Mouse (Mus musculus): ENCODE measurements around the gene Uap1l1.
"Not testable (repeated sequence)": the region's sequence is repeated elsewhere in the genome, so short reads cannot be mapped to it uniquely, and the experiment has no call there.

The Uap1l1 gene

DNA sequence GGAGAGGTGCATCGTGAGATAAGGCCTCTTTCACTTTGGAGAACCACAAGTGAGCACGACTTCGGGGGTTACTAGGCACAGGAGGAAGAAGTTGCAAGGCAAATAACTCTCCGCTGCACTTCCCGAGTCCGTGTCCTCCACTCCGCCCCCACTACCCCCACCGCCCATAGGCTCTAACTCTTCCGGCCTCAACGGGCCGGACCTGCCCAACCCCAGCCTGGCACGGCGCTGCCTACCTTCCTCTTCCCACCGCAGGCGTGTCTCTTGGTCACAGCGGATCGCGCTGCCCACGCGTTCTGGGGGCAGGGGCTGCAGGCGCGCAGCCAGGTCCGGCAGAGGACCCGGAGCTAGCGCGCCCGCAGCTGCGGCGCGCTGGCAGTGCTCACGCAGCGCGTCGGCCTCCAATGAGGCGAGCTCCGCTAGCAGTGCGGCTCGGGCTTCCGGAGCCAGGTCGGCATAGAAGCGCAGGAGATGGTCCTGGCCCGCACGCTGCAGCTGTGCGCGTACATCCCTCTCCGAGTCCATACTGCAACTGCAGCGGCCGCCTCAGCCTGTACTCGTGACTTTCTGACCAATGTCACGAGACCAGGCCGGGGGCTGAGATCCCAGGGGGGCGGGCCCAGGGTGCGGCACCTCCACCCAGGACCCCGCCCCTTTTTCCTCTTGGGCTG, at the start of gene Uap1l1:
Gene Uap1l1 (minus strand): TSS at position 592 of the 671 bp plus-strand sequence.
- peak; percentile 78 for DNase-seq (ENCODE audit: low spot score)

- not testable (repeated sequence) for DNase-seq (ENCODE audit: low spot score)
Measured at GRCm38 (mm10) chr2:25413436-25413835, 48.0 kb upstream of the Uap1l1 start.

DNA sequence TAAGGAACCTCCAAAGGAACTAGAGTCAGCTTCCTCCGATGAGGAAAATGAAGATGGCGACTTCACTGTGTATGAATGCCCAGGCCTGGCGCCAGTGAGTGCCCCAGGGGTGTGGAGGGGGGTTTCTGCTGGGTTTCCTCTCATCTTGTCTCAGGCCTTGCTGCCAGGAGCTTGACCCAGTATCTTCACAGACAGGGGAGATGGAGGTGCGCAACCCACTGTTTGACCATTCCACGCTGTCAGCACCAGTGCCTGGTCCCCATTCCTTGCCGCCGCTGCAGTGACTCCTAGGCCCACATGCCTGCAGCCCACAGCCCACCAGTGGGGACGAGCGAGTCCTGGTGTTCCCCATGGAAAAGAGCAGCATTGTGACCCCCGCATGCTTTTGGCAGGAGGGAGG, 43.4 kb upstream of the Uap1l1 start:
- no peak for DNase-seq (ENCODE audit: low spot score)

DNA sequence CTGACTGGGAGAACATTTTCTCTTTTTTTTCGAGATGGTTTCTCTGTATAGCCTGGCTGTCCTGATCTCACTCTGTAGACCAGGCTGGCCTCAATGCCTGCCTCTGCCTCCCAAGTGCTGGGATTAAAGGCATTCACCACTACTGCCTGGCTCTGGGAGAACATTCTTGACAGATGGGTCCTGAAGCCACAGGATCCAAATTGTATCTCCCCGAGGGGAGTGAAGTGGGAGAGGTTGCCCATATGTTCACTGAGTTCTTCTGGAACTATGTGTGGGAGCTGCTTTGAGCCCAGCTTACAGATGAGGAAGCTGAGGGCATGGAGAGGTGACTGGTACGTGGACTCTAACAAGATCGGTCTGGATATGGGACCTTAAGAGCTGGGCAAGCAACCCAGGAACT, 38.5 kb upstream of the Uap1l1 start:
- no peak for DNase-seq (ENCODE audit: low spot score)

DNA sequence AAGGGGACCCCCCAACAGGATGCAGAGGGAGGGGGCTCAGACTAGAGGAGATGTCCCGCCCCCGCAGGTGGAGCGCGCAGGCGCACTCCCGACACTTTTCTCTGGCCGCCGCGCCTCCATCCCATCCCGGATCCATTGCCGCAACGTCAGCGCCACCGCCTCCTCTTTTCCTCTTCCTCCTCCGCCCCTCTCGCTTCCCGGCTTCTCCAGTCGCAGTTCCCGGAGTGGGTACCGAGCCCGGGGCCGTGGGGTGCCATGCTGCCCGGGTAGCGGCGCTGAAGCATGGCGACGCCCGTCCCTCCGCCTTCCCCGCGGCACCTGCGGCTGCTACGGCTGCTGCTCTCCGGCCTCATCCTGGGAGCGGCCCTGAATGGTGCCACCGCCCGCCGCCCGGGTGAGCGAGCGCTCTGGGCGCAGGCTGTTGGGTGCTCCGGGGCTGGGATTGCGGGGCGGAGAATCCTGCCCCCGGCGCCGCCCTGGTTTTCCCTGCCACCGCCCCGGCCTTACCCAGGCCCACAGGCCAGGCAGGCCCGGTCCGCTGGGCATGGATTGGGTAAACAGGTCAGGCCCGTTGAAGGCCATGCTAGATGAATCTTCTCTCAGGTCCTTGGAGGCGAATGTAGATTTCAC, 37.6 kb upstream of the Uap1l1 start:
- peak; percentile 61 for DNase-seq (ENCODE audit: low spot score)

DNA sequence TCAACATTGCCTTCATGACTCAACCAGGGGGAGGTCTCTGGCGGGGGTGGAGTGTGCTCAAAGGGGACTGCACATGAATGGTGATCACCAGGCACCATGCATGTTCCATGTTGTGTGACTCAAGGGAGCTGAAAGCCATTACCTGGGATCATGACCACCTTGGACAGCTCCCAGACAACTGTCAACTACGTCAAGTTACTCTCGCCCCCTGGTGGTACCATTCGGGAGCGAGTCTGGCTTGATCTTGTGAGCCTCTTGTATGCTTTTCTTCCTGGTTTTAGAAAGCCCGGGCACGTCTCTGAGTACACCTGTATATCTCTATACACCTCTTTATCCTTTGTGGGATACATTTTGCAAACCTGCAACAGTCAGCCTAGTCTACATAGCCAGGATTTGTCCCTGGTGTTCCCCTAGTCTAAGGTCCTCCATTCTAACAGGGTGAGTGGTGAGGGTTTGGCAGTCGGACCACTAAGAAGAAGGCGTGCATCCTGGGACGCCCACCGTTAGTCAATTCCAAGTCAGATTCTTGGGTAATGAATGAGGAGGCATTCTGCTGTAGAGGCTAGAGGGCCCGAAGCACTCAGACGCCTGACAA, 37.0 kb upstream of the Uap1l1 start:
- DNase-seq (ENCODE audit: low spot score), result no peak

- peak; percentile 59 for DNase-seq (ENCODE audit: low spot score)
Measured at GRCm38 (mm10) chr2:25400764-25401163, 35.3 kb upstream of the Uap1l1 start.

- no peak for DNase-seq (ENCODE audit: low spot score)
Measured at GRCm38 (mm10) chr2:25400291-25400690, 34.8 kb upstream of the Uap1l1 start.

- DNase-seq (ENCODE audit: low spot score), result no peak
Measured at GRCm38 (mm10) chr2:25399051-25399450, 33.6 kb upstream of the Uap1l1 start, which contains the start of gene Npdc1. Gene Npdc1, plus strand, starts transcription at chr2:25399351.

DNA sequence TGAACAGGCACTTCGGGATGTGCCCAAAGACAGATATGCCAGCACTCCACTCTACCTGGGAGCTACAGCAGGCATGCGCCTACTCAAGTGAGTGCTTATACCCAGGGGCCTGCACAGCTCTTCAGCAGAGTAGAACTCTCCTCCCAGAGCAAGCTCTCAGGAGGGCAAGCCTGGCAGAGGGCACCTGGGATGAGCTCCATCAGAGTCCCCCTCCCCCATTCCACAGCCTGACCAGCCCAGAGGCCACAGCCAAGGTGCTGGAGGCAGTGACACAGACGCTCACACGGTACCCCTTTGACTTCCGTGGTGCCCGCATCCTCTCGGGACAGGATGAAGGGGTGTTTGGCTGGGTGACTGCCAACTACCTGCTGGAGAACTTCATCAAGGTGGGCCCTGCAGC, 32.6 kb upstream of the Uap1l1 start:
- no peak for DNase-seq (ENCODE audit: low spot score)

DNA sequence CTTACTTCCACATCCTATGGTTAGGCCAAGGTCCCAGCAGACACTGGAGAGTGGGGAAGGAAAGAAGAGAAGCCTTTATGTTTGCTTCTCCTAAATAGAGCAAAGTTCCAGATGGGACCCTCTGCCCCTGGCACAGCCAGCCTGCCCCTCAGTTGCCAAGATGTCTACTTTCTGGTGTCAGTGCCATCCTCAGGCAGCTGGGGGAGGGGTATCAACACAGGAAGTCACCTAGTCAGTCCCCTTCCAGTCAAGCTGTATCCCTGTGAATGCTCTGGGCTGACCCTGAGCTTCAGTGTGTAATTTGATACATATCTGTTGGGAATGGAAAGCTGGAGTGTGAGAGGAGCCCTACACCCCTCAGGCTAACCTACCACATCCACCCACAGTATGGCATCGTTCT, 31.5 kb upstream of the Uap1l1 start:
- no peak for DNase-seq (ENCODE audit: low spot score)

GRCm38 (mm10) chr2:25396597-25396983, 31.1 kb upstream of the Uap1l1 start:
- DNase-seq (ENCODE audit: low spot score), result no peak

DNA sequence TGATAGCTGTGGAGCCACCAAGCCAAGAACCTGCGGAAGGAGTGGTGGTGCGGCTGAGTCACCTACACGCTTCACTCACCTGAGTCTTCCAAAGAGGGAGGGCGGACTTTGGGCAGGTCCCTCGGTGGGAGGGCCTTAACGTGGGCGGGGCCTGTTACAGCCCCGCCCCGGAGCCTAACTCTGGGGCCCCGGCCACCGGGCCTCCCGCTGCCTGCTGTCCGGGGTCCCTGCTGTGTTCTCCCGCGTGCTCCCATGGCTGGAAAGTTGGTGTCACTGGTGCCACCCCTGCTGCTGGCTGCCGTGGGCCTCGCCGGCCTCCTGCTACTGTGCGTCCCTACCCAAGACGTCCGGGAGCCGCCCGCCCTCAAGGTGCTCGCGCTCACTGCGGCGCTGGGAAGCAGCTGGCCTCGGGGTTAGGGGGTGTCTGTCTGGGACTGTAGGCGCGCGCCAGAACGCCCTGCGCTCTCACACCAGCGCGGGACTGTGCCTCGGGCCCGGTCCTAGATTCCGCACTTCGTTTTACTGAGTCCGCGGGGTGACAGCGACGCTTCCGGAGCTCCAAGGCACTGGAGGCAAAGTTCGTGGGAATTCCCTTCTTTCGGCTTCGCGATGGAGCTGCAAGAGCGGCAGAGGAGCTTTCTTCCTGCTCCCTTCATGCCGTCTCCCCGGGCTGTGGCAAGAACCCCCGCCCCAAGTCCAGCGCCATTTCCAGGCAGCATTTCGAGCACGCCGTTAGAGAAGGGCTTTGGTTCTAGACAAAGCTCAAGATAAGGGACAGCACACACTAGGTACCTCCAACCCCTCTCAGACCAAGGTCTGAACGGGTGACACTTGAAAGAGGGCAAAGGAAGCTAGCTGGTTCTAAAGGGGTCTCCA, 30.5 kb upstream of the Uap1l1 start, which contains the start of gene Entpd2:
Gene Entpd2 (plus strand): TSS at position 154 of the 876 bp plus-strand sequence.
- no peak for DNase-seq (ENCODE audit: low spot score)

DNA sequence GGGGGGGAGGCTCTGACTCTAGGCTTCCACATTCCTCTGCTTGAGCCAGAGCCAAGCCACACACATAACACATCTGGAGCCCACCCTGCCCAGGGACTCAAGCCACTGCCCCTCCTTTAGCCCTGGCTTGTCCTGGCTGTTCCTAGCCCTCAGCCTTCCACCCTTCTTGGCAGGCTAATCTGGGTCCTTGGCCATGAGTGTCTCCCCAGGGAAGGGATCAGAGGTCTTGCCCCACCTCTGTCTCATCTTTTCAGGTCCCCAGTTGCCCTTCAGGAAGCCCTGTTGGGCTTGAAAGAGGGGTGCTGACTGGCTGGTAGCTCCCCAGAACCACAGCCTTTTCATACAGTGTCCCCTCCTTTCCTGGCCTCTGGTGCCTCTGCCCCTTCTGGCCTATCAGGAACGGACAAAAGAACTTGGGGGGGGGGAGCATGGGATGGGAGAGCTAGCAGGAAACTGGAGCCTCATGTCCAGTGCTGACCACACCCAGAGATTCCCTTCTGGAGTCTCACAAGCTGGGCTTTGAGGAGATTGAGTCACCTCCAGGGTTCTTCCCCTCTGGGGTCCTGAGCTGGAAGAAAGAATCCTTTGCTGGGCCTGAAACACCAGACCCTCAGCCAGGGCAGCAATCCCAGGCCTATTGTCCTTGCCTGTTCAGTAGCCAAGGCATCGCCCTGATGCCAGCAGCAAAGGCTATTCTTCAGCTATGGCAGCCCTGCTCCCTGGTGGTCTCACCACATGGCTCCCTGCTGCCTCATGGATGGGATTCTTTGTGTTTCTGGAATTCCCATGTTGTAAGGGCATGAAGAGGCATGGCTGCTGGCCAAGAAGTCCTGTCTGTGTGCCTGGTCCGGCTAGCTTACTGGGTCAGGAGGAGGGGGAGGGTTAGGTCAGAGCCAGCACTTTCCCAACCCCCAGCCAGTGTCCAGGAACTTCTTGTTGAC, 29.1 kb upstream of the Uap1l1 start:
- DNase-seq (ENCODE audit: low spot score), result no peak

- no peak for DNase-seq (ENCODE audit: low spot score)
Measured at GRCm38 (mm10) chr2:25391266-25391665, 25.8 kb upstream of the Uap1l1 start.

- no peak for DNase-seq (ENCODE audit: low spot score)
Measured at GRCm38 (mm10) chr2:25384492-25384891, 19.0 kb upstream of the Uap1l1 start.

- DNase-seq (ENCODE audit: low spot score), result no peak
Measured at GRCm38 (mm10) chr2:25376589-25376988, 11.1 kb upstream of the Uap1l1 start.

GRCm38 (mm10) chr2:25373431-25373830, 7.9 kb upstream of the Uap1l1 start:
- no peak for DNase-seq (ENCODE audit: low spot score)

GRCm38 (mm10) chr2:25372644-25373391, 7.3 kb upstream of the Uap1l1 start:
- no peak for DNase-seq (ENCODE audit: low spot score)
